Comparison of ENCODE assay signal across 9 mouse cellular contexts in the genomic region with DNA sequence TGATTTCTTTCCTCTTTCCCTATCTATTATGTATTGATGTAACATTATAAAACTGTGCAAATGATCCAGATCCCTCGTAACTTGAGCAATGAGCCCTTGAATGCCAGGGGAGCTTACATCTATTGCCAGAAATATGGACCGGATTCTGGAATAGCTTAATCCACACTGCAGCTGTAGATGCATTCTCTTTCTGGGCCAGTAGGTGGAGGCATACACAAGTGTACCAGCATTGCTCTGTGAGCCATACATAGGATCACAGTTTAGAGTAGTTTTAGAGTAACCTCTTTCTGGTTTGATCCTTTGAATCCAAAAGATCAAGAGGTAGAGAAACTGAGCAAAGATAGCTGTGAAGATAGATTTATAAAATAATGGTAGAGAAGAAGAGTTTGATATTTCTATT. TPM values are rescaled to one million over a fixed set of nuclear protein-coding genes. Genes with fewer than 3 reads are reported as not detected.
DNase-seq lines count a peak whose midpoint lies in the region; ATAC-seq and TF ChIP-seq lines count a peak whose summit lies in the region.
"Had no signal": no experiment of that assay in that cellular context is flagged by ENCODE, and none has a peak within 500 bp of the region (broad histone marks: within the 10 kb centered on the region; RNA-seq: fewer than 3 reads in every experiment).

No protein-coding gene starts in this region.

- H3K4me3 ChIP-seq in kidney, embryonic 16.5 days (ENCODE audit: low read length): no peak overlapping the region
- no peak overlapping the region for H3K4me3 ChIP-seq in midbrain, postnatal 0 days (ENCODE audit: low read depth, low read length)
- H3K4me3 ChIP-seq: embryonic facial prominence, embryonic 15.5 days had no signal

- TF ChIP-seq CTCF in midbrain, postnatal 0 days (IDR thresholded peaks at IDR 0.05): peak; percentile 91

- H3K27me3 ChIP-seq in kidney, embryonic 16.5 days (ENCODE audit: insufficient read depth, low read length): no peaks in the 10 kb centered on the region
- no peaks in the 10 kb centered on the region for H3K27me3 ChIP-seq in midbrain, postnatal 0 days (ENCODE audit: insufficient read depth, low read length)
- H3K27me3 ChIP-seq: embryonic facial prominence, embryonic 15.5 days had no signal

- no peak overlapping the region for H3K9ac ChIP-seq in kidney, embryonic 16.5 days (replicated peaks; ENCODE audit: low read length)
- no peak overlapping the region for H3K9ac ChIP-seq in midbrain, postnatal 0 days (replicated peaks; ENCODE audit: low read length, poor library complexity, severe bottlenecking)
- H3K9ac ChIP-seq: embryonic facial prominence, embryonic 15.5 days had no signal

- no peak overlapping the region for H3K4me2 ChIP-seq in kidney, embryonic 16.5 days (replicated peaks; ENCODE audit: low read depth, low read length)
- H3K4me2 ChIP-seq in midbrain, postnatal 0 days (ENCODE audit: low read depth, low read length, poor library complexity, severe bottlenecking): no peak overlapping the region
- H3K4me2 ChIP-seq: embryonic facial prominence, embryonic 15.5 days had no signal

- WGBS in kidney, embryonic 16.5 days: 51% methylated on average over 2 of the region's 2 CpGs
- 31% methylated on average over 2 of the region's 2 CpGs for WGBS in midbrain, postnatal 0 days

- intact Hi-C loops in left cerebral cortex, postnatal 25 days (cut with DNase I): loop anchor here (2.0 kb wide), 1 partner anchor 135 kb away; no protein-coding TSS in a partner anchor

- no peaks in the 10 kb centered on the region for H3K36me3 ChIP-seq in kidney, embryonic 16.5 days (ENCODE audit: insufficient read depth, low read length)
- no peaks in the 10 kb centered on the region for H3K36me3 ChIP-seq in midbrain, postnatal 0 days (ENCODE audit: insufficient read depth, low read length)
- H3K36me3 ChIP-seq: embryonic facial prominence, embryonic 15.5 days had no signal

- H3K9me3 ChIP-seq in kidney, embryonic 16.5 days (ENCODE audit: low read length): no peaks in the 10 kb centered on the region
- H3K9me3 ChIP-seq in midbrain, postnatal 0 days (ENCODE audit: low read length): no peaks in the 10 kb centered on the region
- H3K9me3 ChIP-seq: embryonic facial prominence, embryonic 15.5 days had no signal

- H3K27ac ChIP-seq in kidney, embryonic 16.5 days (ENCODE audit: low read length): no peak overlapping the region
- no peak overlapping the region for H3K27ac ChIP-seq in midbrain, postnatal 0 days (ENCODE audit: low read depth, low read length)
- H3K27ac ChIP-seq: embryonic facial prominence, embryonic 15.5 days had no signal

- ATAC-seq in kidney, embryonic 16.5 days (ENCODE audit: low FRiP score, low TSS enrichment): no peak
- ATAC-seq in hematopoietic stem cell, adult 5-6 weeks (replicated peaks in 1 of 2; ENCODE audit: insufficient read depth in 1 of 2, low FRiP score in 2 of 2, low TSS enrichment in 1 of 2, low read depth in 1 of 2, poor library complexity in 2 of 2, severe bottlenecking in 2 of 2): peak; percentile 56 to 66; a peak in 2 of 4 replicates
- ATAC-seq in midbrain, postnatal 0 days (ENCODE audit: low FRiP score): no peak

- DNase-seq in kidney, adult 18-20 months: peak; percentile 63
- DNase-seq in MN1 (ENCODE audit: low spot score): peak; percentile 61
- DNase-seq in cerebellum, postnatal 14 days: peak; percentile 73 to 80
- peak; percentile 60 to 64 for DNase-seq in left cerebral cortex, postnatal 25 days (ENCODE audit: low spot score in 2 of 2)
- DNase-seq in midbrain, postnatal 0 days (ENCODE audit: low spot score): peak; percentile 64
- peak; percentile 2 for DNase-seq in yolk sac, embryonic 10.5 days (ENCODE audit: low spot score)

- H3K4me1 ChIP-seq in kidney, embryonic 16.5 days (ENCODE audit: insufficient read depth, low read length): no peaks in the 10 kb centered on the region
- H3K4me1 ChIP-seq in midbrain, postnatal 0 days (ENCODE audit: insufficient read depth, low read length): no peaks in the 10 kb centered on the region
- H3K4me1 ChIP-seq: embryonic facial prominence, embryonic 15.5 days had no signal

RNA-seq across cellular contexts. Expression of a gene that starts 49.0 kb away (rescaled TPM):
- 0.26 and 0.53 TPM in 2 replicates for polyA plus RNA-seq in kidney, embryonic 16.5 days (2015; fragmentation: Nextera tagmentation; extraction: Ambion mirVana)
- not detected in 2 replicates for total RNA-seq in hematopoietic stem cell, adult 5-6 weeks (2017)
- total RNA-seq in left cerebral cortex, postnatal 25 days (2021): not detected
- total RNA-seq in midbrain, postnatal 0 days (2014; rRNA removed): not detected in 2 replicates
- 0.15 and 0.20 TPM in 2 replicates for polyA plus RNA-seq in midbrain, postnatal 0 days (2015; fragmentation: Nextera tagmentation; extraction: Ambion mirVana)

Comparison
In these comparisons a context has a peak if more than half of its experiments do, and no peak if none do; other contexts are left out.
1. DNase-seq: peak in every context shown above with its lines; median percentile 76 in cerebellum, postnatal 14 days; 64 in midbrain, postnatal 0 days; 63 in kidney, adult 18-20 months; 62 in left cerebral cortex, postnatal 25 days; 61 in MN1; 2 in yolk sac, embryonic 10.5 days.
2. ATAC-seq: peak in hematopoietic stem cell, adult 5-6 weeks (2 of 2); none in kidney, embryonic 16.5 days (single experiment) and midbrain, postnatal 0 days (single experiment).